Comparison of ENCODE assay signal across 20 mouse cellular contexts in genomic region chr10:89921965-89922364, GRCm38 (mm10). TPM values are rescaled to one million over a fixed set of nuclear protein-coding genes. Genes with fewer than 3 reads are reported as not detected.
"Had no signal": no experiment of that assay in that cellular context is flagged by ENCODE, and none has a peak within 500 bp of the region (broad histone marks: within the 10 kb centered on the region; RNA-seq: fewer than 3 reads in every experiment).

No protein-coding gene starts in this region.

- H3K4me1 ChIP-seq: limb, embryonic 13.5 days; liver, embryonic 12.5 days; liver, embryonic 15.5 days; lung, embryonic 15.5 days; megakaryocyte, embryonic 14.5 days; midbrain, embryonic 10.5 days; midbrain, embryonic 13.5 days had no signal

- H3K9me3 ChIP-seq: liver, embryonic 15.5 days; lung, embryonic 15.5 days had no signal

- H3K4me3 ChIP-seq: limb, embryonic 13.5 days; liver, embryonic 12.5 days; liver, embryonic 15.5 days; lung, embryonic 15.5 days; megakaryocyte, embryonic 14.5 days; midbrain, embryonic 10.5 days; midbrain, embryonic 13.5 days; myocyte had no signal

- H3K9ac ChIP-seq: limb, embryonic 13.5 days; liver, embryonic 12.5 days; liver, embryonic 15.5 days; lung, embryonic 15.5 days; midbrain, embryonic 13.5 days had no signal

- H3K36me3 ChIP-seq: limb, embryonic 13.5 days; liver, embryonic 12.5 days; liver, embryonic 15.5 days; lung, embryonic 15.5 days; midbrain, embryonic 10.5 days; midbrain, embryonic 13.5 days had no signal

- H3K27ac ChIP-seq: kidney, postnatal 0 days; limb, embryonic 13.5 days; liver, embryonic 12.5 days; liver, embryonic 15.5 days; lung, embryonic 15.5 days; midbrain, embryonic 10.5 days; midbrain, embryonic 13.5 days had no signal

- DNase-seq: kidney, adult 2 months; kidney, postnatal 36 days; layer of hippocampus, postnatal 36 days; left cerebral cortex, postnatal 4 days; liver; lung, adult 18-20 months; lung, postnatal 10 days; lung, postnatal 36 days; thymus, adult 18-20 months; thymus, postnatal 36 days had no signal

RNA-seq across cellular contexts. Expression of gene Anks1b, which starts 48.7 kb away (rescaled TPM):
- total RNA-seq: monocyte, adult 5-6 weeks had no signal
